Mouse (Mus musculus): ENCODE measurements at regions not wholly inside any gene's neighbourhood (a gene's known extent, or its start where the extent isn't known, plus 50 kb on each side); places are given as distances from the start of the nearest gene placed in this dataset.

DNA sequence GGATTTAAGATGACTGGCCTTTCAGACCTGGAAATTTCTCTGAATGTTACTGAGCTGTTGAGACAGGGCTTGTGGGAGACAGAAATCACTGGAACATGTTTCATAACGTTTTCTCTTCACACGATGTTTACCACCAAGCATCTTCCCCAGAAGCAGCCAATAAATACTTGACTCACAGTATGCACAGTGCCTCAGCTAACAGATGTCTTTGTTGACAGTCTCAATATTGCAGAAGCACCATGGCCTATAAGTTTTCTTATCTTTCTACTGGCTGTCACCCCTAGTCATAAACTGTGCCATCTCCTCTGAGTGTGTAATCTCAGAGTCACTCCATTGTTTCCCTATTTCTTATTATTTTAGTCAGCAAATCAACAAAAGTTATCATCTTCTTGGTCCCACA is 187.9 kb upstream of the Gm38303 start:
- no peak for DNase-seq (ENCODE audit: inconsistent age in 2 of 2, low spot score in 1 of 2)

DNA sequence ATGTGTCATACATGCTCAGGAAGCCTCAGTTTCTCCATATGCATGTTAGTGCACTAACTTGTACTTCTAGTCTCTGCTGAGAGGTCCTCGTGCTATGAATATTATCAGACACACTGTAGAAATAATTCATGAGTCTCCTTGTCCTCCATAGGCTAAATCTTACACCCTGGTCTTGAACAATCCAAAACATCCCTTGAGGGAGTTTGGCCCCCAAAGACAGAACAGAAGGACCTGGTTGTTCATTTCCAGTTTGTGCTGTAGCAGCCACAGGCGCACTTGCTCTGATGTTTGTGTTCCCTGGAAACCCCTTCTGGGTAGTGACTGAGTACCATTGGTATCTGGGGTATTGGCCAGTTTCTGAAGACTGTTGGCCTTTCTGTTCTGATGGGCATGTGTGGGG is 176.7 kb upstream of the Gm38303 start:
- DNase-seq (ENCODE audit: inconsistent age in 2 of 2, low spot score in 1 of 2), result no peak

DNA sequence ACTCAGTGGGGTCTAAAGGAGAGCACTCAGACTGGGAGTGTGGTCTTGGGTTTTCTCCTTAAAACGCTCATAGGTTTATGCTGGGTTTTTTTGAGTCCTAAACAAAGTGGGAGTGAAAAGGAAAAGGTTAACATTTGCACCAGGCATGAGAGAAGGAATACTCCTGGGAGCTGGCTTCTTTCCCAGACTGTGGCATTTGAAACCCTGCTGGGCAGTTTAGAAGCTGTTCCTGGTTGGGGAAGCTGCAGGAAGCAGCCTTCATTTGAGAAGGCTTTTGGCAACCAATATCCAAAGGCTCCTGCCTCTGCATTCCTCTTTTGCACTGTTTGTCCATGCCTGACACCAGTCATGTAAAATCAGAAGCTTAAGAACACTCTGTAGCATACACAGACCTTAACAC is 175.9 kb upstream of the Gm38303 start:
- DNase-seq (ENCODE audit: inconsistent age in 2 of 2, low spot score in 1 of 2), result peak; percentile 44 to 76

All from adrenal gland, adult (tissue).